Mouse (Mus musculus) hindbrain, embryonic 12.5 days (tissue): ENCODE data around the gene Olfr463. TPM values are rescaled to one million over a fixed set of nuclear protein-coding genes. Genes with fewer than 3 reads are reported as not detected.

Experiments used
- polyA plus RNA-seq: library from polyadenylated mRNA; unstranded; fragments of >200 nt; fragmentation: Nextera tagmentation; extraction: Ambion mirVana; gene quantifications from 2 replicates; pipeline ENCODE4 v1.2.1, GENCODE M21; 2016

The Olfr463 gene
- polyA plus RNA-seq, 1 experiment from 2014 or later, result not detected

Other genes starting within 250 kb of the Olfr463 start
- gene Rnf43, start 234.7 kb downstream of the Olfr463 start, polyA plus RNA-seq, result 2.1 and 4.4 TPM in 2 replicates
- 129 and 141 TPM in 2 replicates for gene Supt4a, start 159.8 kb downstream of the Olfr463 start, polyA plus RNA-seq
- 30.5 and 32.7 TPM in 2 replicates for gene Tspoap1, start 136.8 kb downstream of the Olfr463 start, polyA plus RNA-seq
- gene Mpo, start 103.8 kb downstream of the Olfr463 start, polyA plus RNA-seq, result 1.7 and 2.3 TPM in 2 replicates
- gene Lpo, start 69.1 kb downstream of the Olfr463 start, polyA plus RNA-seq, result 0.53 and 0.79 TPM in 2 replicates
- 15.9 and 19.5 TPM in 2 replicates for gene Mks1, start 44.2 kb downstream of the Olfr463 start, polyA plus RNA-seq
- gene Epx, start 21.9 kb downstream of the Olfr463 start, polyA plus RNA-seq, result 0.15 TPM in 1 of 2 replicates, not detected in the other
- not detected in 2 replicates for gene Olfr462, start 5.1 kb downstream of the Olfr463 start, polyA plus RNA-seq
- not detected in 2 replicates for gene Olfr464, start 23.6 kb upstream of the Olfr463 start, polyA plus RNA-seq
- 39.9 and 44.8 TPM in 2 replicates for gene Dynll2, start 90.1 kb upstream of the Olfr463 start, polyA plus RNA-seq
- gene Srsf1, start 150.0 kb upstream of the Olfr463 start, polyA plus RNA-seq, result 468 and 477 TPM in 2 replicates
- 75.1 and 79.0 TPM in 2 replicates for gene Vezf1, start 170.9 kb upstream of the Olfr463 start, polyA plus RNA-seq
- 53.2 and 53.3 TPM in 2 replicates for gene Cuedc1, start 200.7 kb upstream of the Olfr463 start, polyA plus RNA-seq